Mouse (Mus musculus): Measurements from ENCODE around the gene Sept11.

Gene Sept11

GRCm38 (mm10) chr5:93125325-93125724 is 32.1 kb downstream of the Sept11 start:
- in situ Hi-C loops (cut with MboI; ENCODE audit: unreplicated experiment in 2 of 2), result no loop called here

DNA sequence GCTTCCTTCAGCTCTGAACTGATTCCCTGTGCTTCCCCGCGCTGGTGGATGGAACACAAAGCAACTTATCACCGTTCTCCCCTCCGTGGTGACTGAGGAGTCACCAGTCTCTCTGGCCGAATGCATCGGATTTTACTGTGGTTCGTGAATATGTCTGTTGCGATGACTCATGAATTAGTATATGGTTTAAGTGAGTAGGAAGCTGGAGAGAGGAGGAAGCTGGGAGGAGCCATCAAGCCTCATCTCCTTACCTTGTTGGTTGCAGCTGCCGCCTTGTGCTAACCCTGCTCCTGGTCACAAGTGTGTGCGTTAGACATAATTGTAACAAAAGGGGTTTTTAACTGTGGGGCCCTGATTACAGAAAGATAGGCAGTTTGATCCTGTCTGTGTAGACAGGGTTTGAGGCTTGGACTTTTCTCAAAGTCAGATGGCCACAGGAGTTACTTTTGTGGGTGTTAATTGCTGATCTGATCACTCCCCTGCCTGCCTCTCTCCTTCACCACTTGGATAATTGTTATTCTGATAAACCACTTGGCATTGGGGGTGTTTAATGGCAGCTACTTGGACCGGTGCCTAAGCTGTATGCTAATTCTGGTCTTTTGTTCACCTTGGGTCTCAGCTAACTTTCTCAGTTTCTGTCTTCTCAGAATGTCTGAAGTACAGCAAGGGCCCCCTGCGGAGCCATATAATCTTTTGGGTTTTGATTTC is 33.1 kb downstream of the Sept11 start:
- in situ Hi-C loops (cut with MboI; ENCODE audit: unreplicated experiment in 2 of 2), result no loop called here

DNA sequence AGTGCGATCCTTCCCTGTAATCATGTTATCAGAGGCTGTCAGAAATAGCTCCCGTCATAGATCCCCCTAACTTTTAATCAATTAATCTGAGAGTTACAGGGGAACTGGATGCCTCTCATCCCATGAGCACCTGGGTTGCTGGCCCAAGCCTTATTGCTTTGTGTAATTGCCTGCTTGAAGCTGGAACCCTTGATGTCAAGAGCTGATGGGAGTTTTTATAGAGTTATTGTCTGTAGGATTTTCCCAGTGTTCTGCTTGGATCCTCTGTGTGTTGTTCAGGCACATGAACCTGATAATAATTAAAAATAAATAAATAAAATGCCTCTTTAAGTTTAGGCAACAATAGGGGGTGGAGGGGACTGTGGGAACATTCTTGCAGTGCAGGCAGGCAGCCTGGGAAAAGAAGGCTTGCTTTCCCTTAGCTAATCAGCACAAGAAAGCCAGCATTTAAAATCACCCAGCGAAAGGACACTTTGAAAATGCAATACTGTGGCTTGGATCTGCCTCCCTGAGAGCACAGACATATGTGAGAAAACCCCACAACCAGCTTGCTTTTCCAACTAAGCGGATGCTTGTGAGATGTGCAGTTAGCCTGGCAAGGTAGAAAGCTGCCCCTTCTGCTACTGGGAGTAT is 33.8 kb downstream of the Sept11 start:
- in situ Hi-C loops (cut with MboI; ENCODE audit: unreplicated experiment in 2 of 2), result no loop called here

- in situ Hi-C loops (cut with MboI; ENCODE audit: unreplicated experiment in 2 of 2), result no loop called here
These were observed 34.5 kb downstream of the Sept11 start for GRCm38 (mm10) chr5:93127722-93128121.

- in situ Hi-C loops (cut with MboI; ENCODE audit: unreplicated experiment in 2 of 2), result no loop called here
These were observed 35.5 kb downstream of the Sept11 start for GRCm38 (mm10) chr5:93128765-93129164.

DNA sequence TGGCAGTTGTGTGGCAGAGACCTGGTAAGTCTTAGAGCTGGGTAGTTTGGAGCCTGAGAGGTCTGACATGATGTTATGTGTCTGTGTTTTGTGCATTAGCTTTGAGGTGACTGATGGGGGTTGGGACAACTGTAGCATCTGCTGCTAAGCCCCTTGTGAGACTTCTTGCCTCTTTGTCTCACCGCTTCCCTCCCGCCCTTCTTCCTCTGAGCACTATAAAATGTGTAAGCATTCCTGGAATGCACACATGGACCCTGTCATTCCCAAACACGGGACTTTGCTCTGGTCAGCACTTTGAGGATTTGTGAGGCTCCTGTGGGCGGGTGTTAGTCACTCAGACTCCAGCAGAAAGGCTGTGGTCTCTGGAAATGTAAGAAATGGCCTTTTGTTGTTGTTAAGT is 36.7 kb downstream of the Sept11 start:
- in situ Hi-C loops (cut with MboI; ENCODE audit: unreplicated experiment in 2 of 2), result no loop called here

GRCm38 (mm10) chr5:93131401-93131800 is 38.2 kb downstream of the Sept11 start:
- in situ Hi-C loops (cut with MboI; ENCODE audit: unreplicated experiment in 2 of 2), result no loop called here

GRCm38 (mm10) chr5:93133445-93134244 is 40.4 kb downstream of the Sept11 start:
- in situ Hi-C loops (cut with MboI; ENCODE audit: unreplicated experiment in 2 of 2), result no loop called here

DNA sequence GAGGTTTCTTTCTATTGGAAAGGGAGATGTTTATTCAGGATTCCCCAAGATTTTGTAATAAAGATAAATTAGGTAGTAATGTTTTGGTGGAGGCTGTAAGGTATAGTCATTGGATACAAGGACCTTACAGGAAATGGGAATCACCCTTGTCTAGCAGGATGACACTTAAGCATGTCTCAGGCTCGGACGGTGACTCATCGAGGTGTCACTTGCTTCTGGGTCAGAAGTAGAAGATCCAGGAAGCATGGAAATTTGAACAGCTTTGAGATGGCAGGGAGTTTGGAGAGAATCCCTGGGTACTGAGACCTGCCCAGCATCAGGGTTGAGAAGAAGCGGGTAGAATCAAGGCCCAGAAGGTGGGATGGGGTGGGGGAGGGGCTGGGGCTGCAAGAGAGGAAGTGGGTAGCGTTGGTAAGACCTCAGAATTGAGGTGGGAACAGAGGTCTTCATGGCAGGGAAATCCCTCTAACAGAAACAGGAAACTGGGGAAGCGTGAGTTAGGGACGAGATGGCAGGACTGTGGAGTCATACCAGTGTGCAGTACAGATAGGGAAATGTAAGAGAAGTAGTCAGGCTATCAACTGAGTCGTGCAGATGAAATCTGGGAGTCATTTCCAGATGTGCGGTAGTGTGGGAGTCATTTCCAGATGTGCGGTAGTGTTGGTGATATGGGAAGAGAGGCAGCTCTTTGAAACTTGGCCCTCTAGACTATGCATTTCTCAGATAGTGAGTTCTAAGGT is 42.3 kb downstream of the Sept11 start:
- in situ Hi-C loops (cut with MboI; ENCODE audit: unreplicated experiment in 2 of 2), result no loop called here

- in situ Hi-C loops (cut with MboI; ENCODE audit: unreplicated experiment in 2 of 2), result no loop called here
These were observed 43.8 kb downstream of the Sept11 start for GRCm38 (mm10) chr5:93136956-93137586.

GRCm38 (mm10) chr5:93139350-93139749 is 46.1 kb downstream of the Sept11 start:
- in situ Hi-C loops (cut with MboI; ENCODE audit: unreplicated experiment in 2 of 2), result no loop called here

DNA sequence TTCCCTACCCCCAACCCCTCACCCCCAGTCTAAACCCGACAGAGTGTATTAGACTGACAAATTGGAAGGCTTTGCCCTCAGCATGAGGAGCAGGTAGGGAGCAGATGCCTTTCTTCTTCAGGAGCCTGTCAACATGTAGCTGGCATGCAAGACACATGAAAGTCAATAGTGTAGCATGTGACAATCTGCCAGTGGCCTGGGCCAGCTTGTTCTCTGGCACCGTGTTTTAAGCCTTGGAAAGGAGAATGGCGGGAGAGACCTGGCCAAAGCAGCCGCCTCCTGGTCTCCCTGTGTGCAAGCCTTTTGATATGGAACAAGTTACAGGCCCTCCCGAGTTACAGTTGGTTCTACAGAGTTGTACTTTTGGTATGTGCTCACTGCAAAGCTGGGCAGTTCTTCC is 47.5 kb downstream of the Sept11 start:
- in situ Hi-C loops (cut with MboI; ENCODE audit: unreplicated experiment in 2 of 2), result no loop called here

- in situ Hi-C loops (cut with MboI; ENCODE audit: unreplicated experiment in 2 of 2), result no loop called here
These were observed 50.3 kb downstream of the Sept11 start for GRCm38 (mm10) chr5:93143360-93144091.

DNA sequence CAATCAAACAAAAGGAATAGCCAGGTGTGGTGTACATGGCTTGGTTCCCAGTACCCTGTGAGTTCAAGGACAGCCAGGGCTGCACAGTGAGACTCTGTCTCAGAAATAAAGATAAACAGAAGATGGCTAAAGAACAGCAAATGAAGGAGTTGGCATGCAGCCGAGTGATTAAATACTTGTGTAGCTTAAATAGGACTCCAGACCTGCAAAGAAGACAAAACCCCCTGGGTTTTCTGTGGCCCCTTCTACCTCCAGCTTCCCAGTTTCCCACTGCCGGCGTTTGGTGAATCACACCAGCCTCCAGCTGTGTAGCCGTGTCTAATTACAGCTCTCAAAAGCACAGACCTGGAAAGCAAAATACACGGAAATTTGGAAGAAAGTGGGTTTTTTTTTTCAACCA is 51.6 kb downstream of the Sept11 start:
- in situ Hi-C loops (cut with MboI; ENCODE audit: unreplicated experiment in 2 of 2), result no loop called here

- in situ Hi-C loops (cut with MboI; ENCODE audit: unreplicated experiment in 2 of 2), result no loop called here
These were observed 52.3 kb downstream of the Sept11 start for GRCm38 (mm10) chr5:93145504-93145903.

GRCm38 (mm10) chr5:93149969-93150777 is 56.9 kb downstream of the Sept11 start:
- in situ Hi-C loops (cut with MboI; ENCODE audit: unreplicated experiment in 2 of 2), result loop anchor here in 1 of 2 experiments (25.0 kb wide), 1 partner anchor 488 kb away; no protein-coding TSS in a partner anchor

GRCm38 (mm10) chr5:93151985-93152384 is 58.7 kb downstream of the Sept11 start:
- in situ Hi-C loops (cut with MboI; ENCODE audit: unreplicated experiment in 2 of 2), result loop anchor here in 1 of 2 experiments (25.0 kb wide), 1 partner anchor 490 kb away; no protein-coding TSS in a partner anchor

- in situ Hi-C loops (cut with MboI; ENCODE audit: unreplicated experiment in 2 of 2), result loop anchor here in 1 of 2 experiments (25.0 kb wide), 1 partner anchor 490 kb away; no protein-coding TSS in a partner anchor
These were observed 59.2 kb downstream of the Sept11 start for GRCm38 (mm10) chr5:93152451-93152850.

DNA sequence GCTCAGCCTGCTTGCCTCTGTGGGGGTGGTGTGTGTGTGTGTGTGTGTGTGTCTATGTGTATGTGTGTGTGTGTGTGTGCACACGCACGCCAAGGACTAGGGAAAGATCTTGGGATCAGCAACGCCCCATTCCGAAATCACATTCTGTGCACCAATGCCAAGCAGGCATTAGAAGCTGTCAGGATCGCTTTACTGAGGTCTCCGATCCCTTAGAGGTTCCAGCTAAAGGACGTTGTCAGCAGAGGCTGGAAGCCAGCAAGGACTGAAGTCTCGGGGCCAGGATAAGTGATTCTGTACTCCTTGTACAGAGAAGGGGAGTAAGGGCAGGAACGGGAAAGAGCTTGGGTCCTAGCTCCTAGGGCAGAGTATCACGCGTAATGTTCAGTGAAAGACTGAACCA is 61.2 kb downstream of the Sept11 start:
- in situ Hi-C loops (cut with MboI; ENCODE audit: unreplicated experiment in 2 of 2), result loop anchor here in 1 of 2 experiments (25.0 kb wide), 1 partner anchor 492 kb away; no protein-coding TSS in a partner anchor

Data from v-Abl transformed pro-B cells (cell line).